Mouse (Mus musculus): Measurements from ENCODE around the gene Rnaseh2c. TPM values are rescaled to one million over a fixed set of nuclear protein-coding genes. Genes with fewer than 3 reads are reported as not detected.

Rnaseh2c gene
- total RNA-seq, 1 experiment = 99.5 TPM

- in situ Hi-C loops (cut with MboI; ENCODE audit: low sequenced_read_pairs in 2 of 2, unreplicated experiment in 2 of 2) = no loop called here
- Histone ChIP-seq H3K27ac (ENCODE audit: insufficient read depth, low read depth, low read length, poor library complexity, severe bottlenecking) (peak overlapping the region; percentile 22; the same call in 1 of the 2 replicates), H3K4me1 (ENCODE audit: control insufficient read depth in 2 of 2, insufficient read depth in 2 of 2, low read length in 2 of 2, poor library complexity in 1 of 2) (peaks cover 2 to 19% of the 10 kb centered on the region in 2 experiments; a peak in 2 of 4 replicates), H3K36me3 (ENCODE audit: control insufficient read depth, insufficient read depth, low read length, poor library complexity, severe bottlenecking) (peaks cover 22% of the 10 kb centered on the region), H3K4me3 (ENCODE audit: insufficient read depth in 1 of 2, low read depth in 1 of 2, low read length in 2 of 2, poor library complexity in 1 of 2, severe bottlenecking in 1 of 2) (peak overlapping the region; percentile 20 to 49; a peak in 3 of 4 replicates), H3K9me3 (ENCODE audit: control insufficient read depth, insufficient read depth, low read depth, low read length) (no peaks in the 10 kb centered on the region), H3K9ac (ENCODE audit: insufficient read depth, low read depth, low read length, poor library complexity, severe bottlenecking) (peak overlapping the region; percentile 60; the same call in 1 of the 2 replicates)
- TF ChIP-seq ZNF384 (IDR thresholded peaks at IDR 0.05; ENCODE audit: low read depth, low read length) = no peak
- TF ChIP-seq CHD2 (IDR thresholded peaks at IDR 0.05; ENCODE audit: low read depth, low read length) = no peak
- no peak for TF ChIP-seq ZC3H11A (IDR thresholded peaks at IDR 0.05; ENCODE audit: borderline replicate concordance, low read depth, low read length)
- TF ChIP-seq HCFC1 (IDR thresholded peaks at IDR 0.05; ENCODE audit: borderline replicate concordance, insufficient read depth, low read length) = no peak
- no peak for TF ChIP-seq MAFK (IDR thresholded peaks at IDR 0.05; ENCODE audit: insufficient read depth, low read depth, low read length)
- peak; percentile 70 for DNase-seq (ENCODE audit: low read depth, low spot score)
These were observed 47.0 kb downstream of the Rnaseh2c start for GRCm38 (mm10) chr19:5648401-5649297.

GRCm38 (mm10) chr19:5649298-5649741 lies 47.6 kb downstream of the Rnaseh2c start:
- Histone ChIP-seq H3K4me1 (ENCODE audit: control insufficient read depth in 2 of 2, insufficient read depth in 2 of 2, low read length in 2 of 2, poor library complexity in 1 of 2) (peaks cover 2 to 19% of the 10 kb centered on the region in 2 experiments; a peak in 2 of 4 replicates), H3K36me3 (ENCODE audit: control insufficient read depth, insufficient read depth, low read length, poor library complexity, severe bottlenecking) (peaks cover 22% of the 10 kb centered on the region), H3K9ac (ENCODE audit: insufficient read depth, low read depth, low read length, poor library complexity, severe bottlenecking) (no peak overlapping the region), H3K27ac (ENCODE audit: insufficient read depth, low read depth, low read length, poor library complexity, severe bottlenecking) (peak overlapping the region; percentile 22; the same call in 1 of the 2 replicates), H3K4me3 (ENCODE audit: insufficient read depth in 1 of 2, low read depth in 1 of 2, low read length in 2 of 2, poor library complexity in 1 of 2, severe bottlenecking in 1 of 2) (peak overlapping the region in 1 of 2 experiments; percentile 49; a peak in 2 of 4 replicates), H3K9me3 (ENCODE audit: control insufficient read depth, insufficient read depth, low read depth, low read length) (no peaks in the 10 kb centered on the region)
- DNase-seq (ENCODE audit: low read depth, low spot score) = no peak
- in situ Hi-C loops (cut with MboI; ENCODE audit: low sequenced_read_pairs in 2 of 2, unreplicated experiment in 2 of 2) = no loop called here
- TF ChIP-seq ZNF384 (IDR thresholded peaks at IDR 0.05; ENCODE audit: low read depth, low read length) (no peak), ZC3H11A (IDR thresholded peaks at IDR 0.05; ENCODE audit: borderline replicate concordance, low read depth, low read length) (no peak), CHD2 (IDR thresholded peaks at IDR 0.05; ENCODE audit: low read depth, low read length) (no peak), HCFC1 (IDR thresholded peaks at IDR 0.05; ENCODE audit: borderline replicate concordance, insufficient read depth, low read length) (no peak), MAFK (IDR thresholded peaks at IDR 0.05; ENCODE audit: insufficient read depth, low read depth, low read length) (no peak)

- Histone ChIP-seq H3K4me3 (ENCODE audit: insufficient read depth in 1 of 2, low read depth in 1 of 2, low read length in 2 of 2, poor library complexity in 1 of 2, severe bottlenecking in 1 of 2) (no peak overlapping the region), H3K4me1 (ENCODE audit: control insufficient read depth in 2 of 2, insufficient read depth in 2 of 2, low read length in 2 of 2, poor library complexity in 1 of 2) (peaks cover 2 to 23% of the 10 kb centered on the region in 2 experiments; a peak in 2 of 4 replicates), H3K36me3 (ENCODE audit: control insufficient read depth, insufficient read depth, low read length, poor library complexity, severe bottlenecking) (peaks cover 12% of the 10 kb centered on the region; the same call in 1 of the 2 replicates), H3K27ac (ENCODE audit: insufficient read depth, low read depth, low read length, poor library complexity, severe bottlenecking) (no peak overlapping the region), H3K9me3 (ENCODE audit: control insufficient read depth, insufficient read depth, low read depth, low read length) (no peaks in the 10 kb centered on the region), H3K9ac (ENCODE audit: insufficient read depth, low read depth, low read length, poor library complexity, severe bottlenecking) (no peak overlapping the region)
- no peak for DNase-seq (ENCODE audit: low read depth, low spot score)
- TF ChIP-seq MAFK (IDR thresholded peaks at IDR 0.05; ENCODE audit: insufficient read depth, low read depth, low read length) (no peak), ZC3H11A (IDR thresholded peaks at IDR 0.05; ENCODE audit: borderline replicate concordance, low read depth, low read length) (no peak), ZNF384 (IDR thresholded peaks at IDR 0.05; ENCODE audit: low read depth, low read length) (no peak), HCFC1 (IDR thresholded peaks at IDR 0.05; ENCODE audit: borderline replicate concordance, insufficient read depth, low read length) (no peak), CHD2 (IDR thresholded peaks at IDR 0.05; ENCODE audit: low read depth, low read length) (no peak)
- in situ Hi-C loops (cut with MboI; ENCODE audit: low sequenced_read_pairs in 2 of 2, unreplicated experiment in 2 of 2) = no loop called here
These were observed 50.0 kb downstream of the Rnaseh2c start for GRCm38 (mm10) chr19:5651502-5652274.

GRCm38 (mm10) chr19:5652570-5652969 lies 50.9 kb downstream of the Rnaseh2c start:
- H3K9me3 ChIP-seq (ENCODE audit: control insufficient read depth, insufficient read depth, low read depth, low read length) = no peaks in the 10 kb centered on the region
- no peak overlapping the region for H3K27ac ChIP-seq (ENCODE audit: insufficient read depth, low read depth, low read length, poor library complexity, severe bottlenecking)
- TF ChIP-seq CHD2 (IDR thresholded peaks at IDR 0.05; ENCODE audit: low read depth, low read length) (no peak), MAFK (IDR thresholded peaks at IDR 0.05; ENCODE audit: insufficient read depth, low read depth, low read length) (no peak), HCFC1 (IDR thresholded peaks at IDR 0.05; ENCODE audit: borderline replicate concordance, insufficient read depth, low read length) (no peak), ZC3H11A (IDR thresholded peaks at IDR 0.05; ENCODE audit: borderline replicate concordance, low read depth, low read length) (no peak), ZNF384 (IDR thresholded peaks at IDR 0.05; ENCODE audit: low read depth, low read length) (no peak)
- no peak overlapping the region for H3K4me3 ChIP-seq (ENCODE audit: insufficient read depth in 1 of 2, low read depth in 1 of 2, low read length in 2 of 2, poor library complexity in 1 of 2, severe bottlenecking in 1 of 2)
- no peak for DNase-seq (ENCODE audit: low read depth, low spot score)
- in situ Hi-C loops (cut with MboI; ENCODE audit: low sequenced_read_pairs in 2 of 2, unreplicated experiment in 2 of 2) = no loop called here
- peaks cover 2 to 22% of the 10 kb centered on the region in 2 experiments; a peak in 2 of 4 replicates for H3K4me1 ChIP-seq (ENCODE audit: control insufficient read depth in 2 of 2, insufficient read depth in 2 of 2, low read length in 2 of 2, poor library complexity in 1 of 2)
- H3K36me3 ChIP-seq (ENCODE audit: control insufficient read depth, insufficient read depth, low read length, poor library complexity, severe bottlenecking) = peaks cover 8% of the 10 kb centered on the region; the same call in 1 of the 2 replicates
- no peak overlapping the region for H3K9ac ChIP-seq (ENCODE audit: insufficient read depth, low read depth, low read length, poor library complexity, severe bottlenecking)
